Mouse (Mus musculus) C2C12 (cell line): ENCODE data around the gene Tmbim1.

Source experiments
- CEBPB ChIP-seq: IDR thresholded peaks from one replicate; pipeline ENCODE4 v1.6.1; 2011; ENCODE audit warnings: low read depth, mild to moderate bottlenecking, control low read depth, moderate library complexity
- CTCF ChIP-seq: IDR thresholded peaks from one replicate; pipeline ENCODE4 v1.5.1; 2011; ENCODE audit not compliant: control insufficient read depth, insufficient read depth, insufficient read length
- MAX ChIP-seq: IDR thresholded peaks from one replicate; pipeline ENCODE4 v1.6.1; 2011; ENCODE audit warnings: mild to moderate bottlenecking, control low read depth
- MYOD1 ChIP-seq: IDR thresholded peaks from one replicate; pipeline ENCODE4 v1.6.1; 2011; ENCODE audit warnings: low read depth; ENCODE audit not compliant: control insufficient read depth, insufficient read length
- MYOG ChIP-seq: IDR thresholded peaks from one replicate; pipeline ENCODE4 v1.6.1; 2011; ENCODE audit not compliant: control insufficient read depth, insufficient read length; ENCODE audit errors: extremely low read depth
- USF1 ChIP-seq: IDR thresholded peaks from one replicate; pipeline ENCODE4 v1.6.1; 2011; ENCODE audit warnings: low read depth, mild to moderate bottlenecking, control low read depth, moderate library complexity

DNA sequence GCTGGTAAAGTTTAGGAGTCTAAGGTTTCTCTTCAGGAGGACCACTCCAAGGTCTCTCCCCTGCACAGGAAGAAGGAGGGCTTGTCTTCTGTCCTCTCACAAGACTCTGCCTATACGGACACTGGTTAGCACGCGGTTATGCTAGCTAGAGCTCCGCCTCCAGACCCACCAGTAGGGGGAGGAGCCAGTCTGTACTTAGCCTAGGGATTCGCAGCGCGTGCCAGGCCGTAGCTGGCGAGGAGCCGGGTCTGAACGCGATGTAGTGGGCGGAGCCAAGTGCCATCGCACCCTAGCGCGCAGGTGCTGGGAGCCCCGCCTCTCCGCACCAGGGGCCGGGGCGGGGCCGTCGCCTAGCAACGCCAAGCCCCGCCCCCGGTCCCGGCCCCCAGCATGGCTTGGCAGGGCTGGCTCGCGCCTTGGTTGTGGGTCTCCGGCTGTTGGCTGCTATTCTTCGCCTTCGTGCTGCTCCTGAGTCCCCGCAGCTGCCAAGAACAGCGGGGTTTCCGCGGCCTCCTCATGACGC, 26.9 kb upstream of the Tmbim1 start:
- TF ChIP-seq CTCF = no peak
- TF ChIP-seq USF1 = no peak
- TF ChIP-seq MYOD1 = no peak
- TF ChIP-seq MAX = peak; percentile 76
- TF ChIP-seq MYOG = no peak
- TF ChIP-seq CEBPB = no peak
